Mouse (Mus musculus) forebrain, embryonic 10.5 days (tissue): ENCODE measurements around the gene Rin2. TPM values are rescaled to one million over a fixed set of nuclear protein-coding genes. Genes with fewer than 3 reads are reported as not detected.

Experiments
- DNase-seq: peaks from one replicate; pipeline ENCODE4 v3.0.0-alpha.2; 2017; ENCODE audit warnings: low spot score; ENCODE audit errors: extremely low spot score
- H3K27ac ChIP-seq: fragments of 300-500 bp; sonication (generic); 2 replicates; pipeline ENCODE4 v1.5.1; 2016; ENCODE audit warnings: mild to moderate bottlenecking
- H3K27me3 ChIP-seq: fragments of 300-500 bp; sonication (generic); 2 replicates; pipeline ENCODE4 v1.6.1; 2016; ENCODE audit warnings: mild to moderate bottlenecking; ENCODE audit not compliant: poor library complexity, severe bottlenecking
- H3K36me3 ChIP-seq: fragments of 300-500 bp; sonication (generic); replicated peaks from 2 replicates; pipeline ENCODE4 v1.6.1; 2016; ENCODE audit warnings: mild to moderate bottlenecking, moderate library complexity
- H3K4me1 ChIP-seq: fragments of 300-500 bp; sonication (generic); 2 replicates; pipeline ENCODE4 v1.6.1; 2016
- H3K4me3 ChIP-seq: fragments of 300-500 bp; sonication (generic); 2 replicates; pipeline ENCODE4 v1.5.1; 2016; ENCODE audit warnings: mild to moderate bottlenecking, moderate library complexity
- H3K9me3 ChIP-seq: fragments of 300-500 bp; sonication (generic); 2 replicates; pipeline ENCODE4 v1.6.1; 2016; ENCODE audit warnings: mild to moderate bottlenecking, moderate library complexity
- WGBS: fragments of 180-500 bp; shearing (Covaris S2); methylation state at CpG from one replicate; pipeline ENCODE4 v1.1.7; 2016; 5-methylcytosine and 5-hydroxymethylcytosine counted together
- polyA plus RNA-seq: library from polyadenylated mRNA; unstranded; fragments of >200 nt; fragmentation: Nextera tagmentation; extraction: Ambion mirVana; gene quantifications from 2 replicates; pipeline ENCODE4 v1.2.1, GENCODE M21; 2016

Rin2 gene
- polyA plus RNA-seq, 1 experiment from 2014 or later, result 10.1 TPM

DNA sequence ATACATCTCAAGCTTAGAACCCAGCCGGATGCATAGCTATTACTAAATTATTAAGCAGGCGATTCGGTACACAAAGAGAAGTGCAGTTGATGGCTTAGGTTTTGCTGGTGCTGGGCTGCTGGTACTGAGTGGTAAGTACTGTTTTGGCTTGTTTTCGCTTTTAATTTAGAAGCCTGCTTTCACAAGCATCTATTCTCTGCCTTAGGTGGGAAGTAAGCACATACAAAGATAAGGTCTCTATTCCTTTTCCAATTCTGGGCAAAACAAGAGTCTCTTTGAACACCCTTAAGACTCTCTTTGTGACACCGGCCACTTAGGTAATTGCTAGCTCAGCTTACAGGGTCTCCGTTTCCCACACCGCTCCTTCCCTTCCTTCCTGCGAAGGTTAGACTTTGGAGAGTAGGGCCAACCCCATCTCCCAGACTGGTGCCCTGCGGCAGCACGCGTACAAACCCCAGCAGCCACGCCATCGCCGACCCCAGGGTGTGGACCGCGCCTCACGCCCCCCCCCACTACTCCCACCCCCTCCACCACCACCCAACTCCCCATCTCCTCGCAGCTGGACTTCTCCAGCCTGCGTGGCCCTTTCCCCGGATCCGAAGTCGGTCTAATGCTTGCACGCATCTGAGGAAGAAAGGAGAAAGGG is 396 bp upstream of the Rin2 start:
- Histone ChIP-seq H3K27me3 (peaks cover 26% of the 10 kb centered on the region), H3K4me3 (peak overlapping the region; percentile 72), H3K4me1 (peaks cover 27% of the 10 kb centered on the region), H3K9me3 (peaks cover 6% of the 10 kb centered on the region), H3K36me3 (no peaks in the 10 kb centered on the region), H3K27ac (peak overlapping the region; percentile 89)
- peak; percentile 59 for DNase-seq
- 3% methylated on average over 23 of the region's 23 CpGs for WGBS

DNA sequence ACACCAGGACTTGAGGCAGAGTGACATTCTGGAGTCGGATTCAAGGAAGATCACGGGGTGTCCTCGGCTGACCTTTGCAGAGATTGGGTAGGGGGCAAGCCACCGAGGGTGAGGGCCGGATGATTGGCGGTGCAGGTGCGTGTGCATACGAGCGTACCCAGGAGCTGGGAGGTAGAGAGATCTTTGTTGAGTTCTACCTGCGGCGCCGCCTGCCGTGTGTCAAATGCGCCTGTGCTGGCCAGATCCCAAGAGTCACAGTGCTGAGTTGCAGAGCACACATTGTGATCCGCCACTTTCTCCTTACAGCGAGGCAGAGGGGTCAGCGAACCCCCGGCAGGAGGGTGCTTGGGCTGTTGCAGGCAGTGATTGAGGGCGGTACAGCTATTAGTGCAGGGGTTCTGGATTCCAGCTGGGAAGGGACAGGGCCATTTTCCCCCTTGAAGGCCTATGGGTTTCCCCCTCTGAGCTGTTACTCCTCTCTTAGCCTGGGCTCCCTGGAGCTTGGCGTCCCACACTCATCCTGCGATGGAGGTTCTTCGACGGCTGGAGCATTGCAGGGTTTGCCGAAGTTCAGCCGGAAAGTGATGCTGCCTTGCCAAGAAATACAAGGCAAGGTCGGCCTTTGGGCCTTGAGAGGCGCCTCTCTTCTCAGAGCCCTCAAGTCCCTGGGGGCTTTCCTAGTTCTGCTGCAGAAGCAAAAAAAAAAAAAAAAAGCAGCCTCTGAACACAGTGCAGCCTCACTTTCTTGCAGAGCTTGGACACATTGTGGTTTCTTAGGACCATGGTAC is 935 bp downstream of the Rin2 start:
- H3K9me3 ChIP-seq, result peaks cover 6% of the 10 kb centered on the region
- H3K4me1 ChIP-seq, result peaks cover 27% of the 10 kb centered on the region
- no peak for DNase-seq
- no peaks in the 10 kb centered on the region for H3K36me3 ChIP-seq
- peaks cover 26% of the 10 kb centered on the region for H3K27me3 ChIP-seq
- whole genome bisulfite sequencing, result 8% methylated on average over 27 of the region's 27 CpGs
- H3K4me3 ChIP-seq, result peak overlapping the region; percentile 72
- H3K27ac ChIP-seq, result peak overlapping the region; percentile 89

DNA sequence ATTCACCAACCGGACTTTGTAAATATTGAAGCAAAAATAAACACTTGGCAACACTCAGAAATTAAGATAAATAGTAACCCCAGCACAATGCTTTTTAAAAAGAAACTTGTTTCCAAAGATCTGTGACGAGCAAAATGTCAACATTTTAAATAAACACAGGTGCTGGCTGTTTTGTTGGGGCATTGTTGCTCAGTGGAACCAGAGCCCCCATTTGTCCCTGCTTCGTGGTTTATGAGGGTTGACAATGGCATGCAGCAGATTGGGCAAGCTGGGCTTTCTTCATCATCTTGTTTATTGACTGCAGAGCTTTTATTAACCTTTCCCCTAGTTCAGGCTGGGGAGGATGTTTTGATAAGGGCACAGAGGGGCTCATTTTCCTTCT is 1.5 kb downstream of the Rin2 start:
- peaks cover 27% of the 10 kb centered on the region for H3K4me1 ChIP-seq
- H3K27me3 ChIP-seq, result peaks cover 26% of the 10 kb centered on the region
- WGBS, result 65% methylated on average over 3 of the region's 3 CpGs
- H3K36me3 ChIP-seq, result no peaks in the 10 kb centered on the region
- peaks cover 6% of the 10 kb centered on the region for H3K9me3 ChIP-seq
- DNase-seq, result no peak
- no peak overlapping the region for H3K4me3 ChIP-seq
- no peak overlapping the region for H3K27ac ChIP-seq

DNA sequence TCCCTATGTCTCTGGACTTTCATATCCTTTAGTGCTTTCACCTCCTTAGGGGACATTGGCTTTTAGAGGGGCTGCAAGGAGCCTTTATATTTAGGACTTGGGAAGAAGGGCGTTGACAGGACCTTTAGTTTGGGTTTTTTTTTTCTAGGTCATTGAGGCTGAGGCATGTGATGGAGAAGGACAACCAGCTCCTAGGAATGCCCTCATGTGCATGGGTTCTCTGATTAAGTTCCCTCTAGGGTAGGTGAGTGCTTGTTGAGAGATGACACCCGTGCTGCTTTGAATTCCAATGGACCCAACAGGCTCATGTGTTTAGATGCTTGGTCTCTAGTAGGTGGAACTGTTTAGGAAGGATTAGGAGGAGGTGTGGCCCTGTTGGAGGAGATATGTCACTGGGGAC is 1.9 kb downstream of the Rin2 start:
- peaks cover 27% of the 10 kb centered on the region for H3K4me1 ChIP-seq
- peaks cover 6% of the 10 kb centered on the region for H3K9me3 ChIP-seq
- peaks cover 26% of the 10 kb centered on the region for H3K27me3 ChIP-seq
- WGBS, result 78% methylated on average over 2 of the region's 2 CpGs
- no peaks in the 10 kb centered on the region for H3K36me3 ChIP-seq
- H3K27ac ChIP-seq, result no peak overlapping the region
- no peak for DNase-seq
- H3K4me3 ChIP-seq, result no peak overlapping the region

DNA sequence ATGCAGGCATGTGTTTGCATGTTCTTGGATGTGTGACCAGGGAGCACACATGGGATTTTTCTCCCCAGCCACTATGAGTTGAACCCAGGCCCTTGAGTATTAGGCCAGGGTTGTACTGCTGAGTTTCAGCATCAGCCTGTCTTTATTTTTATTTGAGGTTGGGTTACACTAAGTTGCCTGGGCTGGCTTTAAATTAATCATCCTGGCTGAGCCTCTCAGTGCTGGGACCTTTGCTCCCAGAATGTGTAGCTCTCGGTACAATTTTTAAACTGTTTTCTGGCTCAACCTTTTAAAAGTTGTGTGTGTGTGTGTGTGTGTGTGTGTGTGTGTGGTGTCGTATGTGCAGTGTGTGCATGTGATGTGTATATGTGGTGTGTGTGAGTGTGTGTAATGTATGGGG is 5.1 kb downstream of the Rin2 start:
- peaks cover 6% of the 10 kb centered on the region for H3K9me3 ChIP-seq
- H3K27me3 ChIP-seq, result peaks cover 19% of the 10 kb centered on the region
- no peak overlapping the region for H3K4me3 ChIP-seq
- no peaks in the 10 kb centered on the region for H3K36me3 ChIP-seq
- H3K27ac ChIP-seq, result no peak overlapping the region
- H3K4me1 ChIP-seq, result peaks cover 15% of the 10 kb centered on the region
- DNase-seq, result no peak
- WGBS, result 93% methylated on average over 2 of the region's 2 CpGs

DNA sequence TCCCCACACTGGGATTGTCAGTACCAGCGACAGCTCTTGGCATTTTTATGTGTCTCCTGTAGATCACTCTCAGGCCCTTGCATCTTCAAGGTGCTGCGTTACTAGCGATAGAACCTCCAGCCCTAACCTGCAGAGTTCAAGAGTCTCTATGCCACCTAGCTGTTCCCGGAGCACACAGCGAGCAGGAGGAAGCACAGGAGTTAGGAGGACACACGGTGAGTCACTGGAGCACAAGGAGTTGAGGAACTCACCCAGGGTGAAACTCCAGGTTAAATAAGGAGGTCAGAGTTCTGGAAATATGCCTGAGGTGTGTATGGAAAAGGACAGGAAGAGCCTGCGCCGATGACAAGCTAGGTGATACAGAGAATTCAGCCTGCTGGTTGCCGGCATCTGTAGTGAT is 5.7 kb downstream of the Rin2 start:
- H3K27me3 ChIP-seq, result peaks cover 16% of the 10 kb centered on the region
- DNase-seq, result no peak
- no peaks in the 10 kb centered on the region for H3K36me3 ChIP-seq
- H3K4me1 ChIP-seq, result peaks cover 10% of the 10 kb centered on the region
- WGBS, result 83% methylated on average over 9 of the region's 9 CpGs
- no peak overlapping the region for H3K4me3 ChIP-seq
- peaks cover 6% of the 10 kb centered on the region for H3K9me3 ChIP-seq
- H3K27ac ChIP-seq, result no peak overlapping the region

DNA sequence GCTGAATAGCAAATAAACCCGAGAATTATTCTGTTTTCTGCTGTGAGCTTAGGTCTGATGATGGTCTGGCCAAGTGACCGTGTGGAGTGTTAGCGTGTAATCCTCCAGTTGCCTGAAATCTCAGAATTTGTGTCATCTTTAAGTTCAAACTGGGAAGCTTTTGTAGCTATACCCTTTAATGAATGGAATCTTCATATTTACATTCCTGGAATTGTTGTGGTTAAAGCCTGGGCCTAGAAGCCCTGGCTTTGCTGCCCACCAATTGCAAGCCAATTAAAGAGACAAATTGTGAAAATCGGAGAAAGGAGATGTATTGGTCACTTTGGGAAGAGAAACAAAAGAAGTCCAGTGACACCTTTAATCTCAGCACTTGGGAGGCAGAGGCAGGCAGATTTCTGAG is 6.6 kb downstream of the Rin2 start:
- WGBS, result 85% methylated on average over 4 of the region's 4 CpGs
- Histone ChIP-seq H3K4me1 (peaks cover 5% of the 10 kb centered on the region; the same call in 1 of the 2 replicates), H3K36me3 (no peaks in the 10 kb centered on the region), H3K27me3 (peaks cover 9% of the 10 kb centered on the region), H3K4me3 (no peak overlapping the region), H3K27ac (no peak overlapping the region), H3K9me3 (peaks cover 6% of the 10 kb centered on the region)
- DNase-seq, result no peak

DNA sequence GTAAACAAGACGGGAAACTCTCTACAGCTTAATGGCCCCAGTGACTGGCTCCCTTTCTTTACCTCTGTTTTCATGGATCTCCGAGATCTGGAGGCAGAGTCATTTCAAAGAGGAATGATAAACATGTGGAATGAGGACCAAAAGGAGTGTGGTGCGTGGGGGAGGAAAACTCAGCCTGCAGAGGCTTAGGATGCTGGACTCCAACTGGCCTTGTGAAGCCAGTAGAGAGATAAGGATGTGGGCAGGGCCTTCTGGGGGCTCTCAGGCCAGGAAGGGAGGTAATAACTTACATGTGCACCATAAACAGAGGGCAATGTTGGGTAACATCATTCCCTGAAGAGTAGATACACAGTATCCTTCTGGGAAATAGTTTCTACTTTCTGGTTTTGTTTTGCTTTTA is 7.9 kb downstream of the Rin2 start:
- no peak for DNase-seq
- H3K27me3 ChIP-seq, result no peaks in the 10 kb centered on the region
- 86% methylated on average over 3 of the region's 3 CpGs for WGBS
- H3K4me3 ChIP-seq, result no peak overlapping the region
- H3K4me1 ChIP-seq, result peaks cover 5% of the 10 kb centered on the region; the same call in 1 of the 2 replicates
- no peak overlapping the region for H3K27ac ChIP-seq
- H3K9me3 ChIP-seq, result no peaks in the 10 kb centered on the region
- no peaks in the 10 kb centered on the region for H3K36me3 ChIP-seq

DNA sequence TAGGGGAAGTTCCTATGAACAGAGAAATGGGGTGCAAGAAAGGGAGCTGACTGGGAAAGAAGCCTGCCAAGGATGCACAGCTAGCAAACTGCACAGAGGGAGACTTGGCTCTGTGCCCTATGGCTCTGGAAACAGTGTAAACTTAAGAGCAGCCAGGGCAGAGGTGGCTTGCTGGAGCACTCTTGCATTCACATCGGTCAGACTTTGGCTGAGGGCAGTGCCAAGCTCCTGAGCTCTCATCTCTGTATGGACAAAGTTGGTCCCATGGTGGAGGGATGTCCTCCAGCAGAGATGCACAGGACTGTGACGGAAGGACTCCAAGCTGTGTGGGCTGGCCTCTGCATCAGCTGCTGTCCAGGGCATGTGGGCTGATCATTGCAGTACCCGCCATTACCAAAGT is 8.5 kb downstream of the Rin2 start:
- no peaks in the 10 kb centered on the region for H3K9me3 ChIP-seq
- peaks cover 5% of the 10 kb centered on the region; the same call in 1 of the 2 replicates for H3K4me1 ChIP-seq
- 93% methylated on average over 3 of the region's 3 CpGs for WGBS
- no peaks in the 10 kb centered on the region for H3K27me3 ChIP-seq
- no peaks in the 10 kb centered on the region for H3K36me3 ChIP-seq
- no peak for DNase-seq
- no peak overlapping the region for H3K27ac ChIP-seq
- H3K4me3 ChIP-seq, result no peak overlapping the region

DNA sequence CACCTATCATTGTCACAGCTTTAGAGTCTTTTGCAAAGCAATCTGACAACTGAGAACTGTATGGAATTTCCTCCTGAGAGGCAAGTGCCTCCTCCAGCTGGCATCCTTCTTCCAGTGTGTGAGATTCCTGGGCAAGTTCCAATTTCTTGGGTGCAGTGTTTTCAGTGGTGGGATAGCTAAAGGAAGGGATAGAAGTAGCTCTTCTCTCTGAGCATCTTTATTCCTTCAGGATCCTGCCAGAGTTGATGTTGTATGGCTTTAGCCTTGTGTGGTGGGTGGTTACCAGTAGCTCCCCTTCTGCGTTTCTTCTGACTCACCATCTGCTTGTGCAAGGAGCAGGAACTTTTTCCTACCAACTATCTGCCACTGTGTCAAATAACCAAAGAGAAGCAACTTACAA is 9.1 kb downstream of the Rin2 start:
- Histone ChIP-seq H3K9me3 (no peaks in the 10 kb centered on the region), H3K4me3 (no peak overlapping the region), H3K27ac (no peak overlapping the region), H3K36me3 (no peaks in the 10 kb centered on the region), H3K4me1 (no peaks in the 10 kb centered on the region), H3K27me3 (no peaks in the 10 kb centered on the region)
- no peak for DNase-seq
- WGBS, result 91% methylated on average over 1 of the region's 1 CpGs

DNA sequence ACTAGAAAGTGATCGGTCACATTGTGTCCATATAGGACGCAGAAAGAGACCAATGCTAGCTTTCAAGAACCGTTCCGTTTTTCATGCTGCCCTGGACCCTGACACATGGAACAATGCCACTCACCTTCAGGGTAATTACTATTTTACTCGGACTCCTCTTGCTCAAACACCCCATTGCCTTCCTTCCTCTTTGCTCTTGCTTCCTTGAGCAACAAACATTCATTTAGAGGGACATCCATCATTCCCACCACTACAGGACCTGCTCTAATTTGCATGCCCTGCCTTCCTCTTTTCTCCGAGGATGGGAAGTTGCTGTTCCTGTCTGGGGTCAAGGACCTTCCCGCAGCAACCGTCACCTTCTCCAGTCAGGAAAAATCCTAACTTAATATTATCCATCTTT is 9.9 kb downstream of the Rin2 start:
- no peaks in the 10 kb centered on the region for H3K36me3 ChIP-seq
- H3K4me1 ChIP-seq, result peaks cover under 1% of the 10 kb centered on the region
- no peak for DNase-seq
- H3K4me3 ChIP-seq, result no peak overlapping the region
- no peaks in the 10 kb centered on the region for H3K9me3 ChIP-seq
- H3K27ac ChIP-seq, result no peak overlapping the region
- 90% methylated on average over 8 of the region's 8 CpGs for WGBS
- no peaks in the 10 kb centered on the region for H3K27me3 ChIP-seq

DNA sequence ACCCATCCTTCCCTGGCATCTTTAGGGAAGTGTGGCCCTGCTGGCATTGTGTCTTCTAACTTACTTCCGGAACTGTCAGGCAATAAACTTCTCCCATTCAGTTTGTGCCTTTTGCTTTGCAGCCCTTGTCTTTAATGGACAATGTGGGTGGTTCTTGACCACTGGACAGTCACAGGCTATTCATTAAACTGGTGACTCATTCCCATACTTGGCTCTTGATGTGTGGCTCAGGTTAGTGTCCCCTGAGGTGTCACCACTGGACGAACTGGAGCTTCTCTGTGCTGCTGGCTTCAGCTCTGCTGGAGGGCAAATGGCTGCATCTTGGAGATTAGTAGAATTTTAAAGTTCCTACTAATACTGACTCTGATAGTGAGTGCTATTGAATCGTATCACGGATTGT is 11.0 kb downstream of the Rin2 start:
- Histone ChIP-seq H3K27me3 (no peaks in the 10 kb centered on the region), H3K27ac (no peak overlapping the region), H3K9me3 (no peaks in the 10 kb centered on the region), H3K36me3 (no peaks in the 10 kb centered on the region), H3K4me1 (peaks cover 5% of the 10 kb centered on the region), H3K4me3 (no peak overlapping the region)
- 89% methylated on average over 4 of the region's 4 CpGs for WGBS
- no peak for DNase-seq

DNA sequence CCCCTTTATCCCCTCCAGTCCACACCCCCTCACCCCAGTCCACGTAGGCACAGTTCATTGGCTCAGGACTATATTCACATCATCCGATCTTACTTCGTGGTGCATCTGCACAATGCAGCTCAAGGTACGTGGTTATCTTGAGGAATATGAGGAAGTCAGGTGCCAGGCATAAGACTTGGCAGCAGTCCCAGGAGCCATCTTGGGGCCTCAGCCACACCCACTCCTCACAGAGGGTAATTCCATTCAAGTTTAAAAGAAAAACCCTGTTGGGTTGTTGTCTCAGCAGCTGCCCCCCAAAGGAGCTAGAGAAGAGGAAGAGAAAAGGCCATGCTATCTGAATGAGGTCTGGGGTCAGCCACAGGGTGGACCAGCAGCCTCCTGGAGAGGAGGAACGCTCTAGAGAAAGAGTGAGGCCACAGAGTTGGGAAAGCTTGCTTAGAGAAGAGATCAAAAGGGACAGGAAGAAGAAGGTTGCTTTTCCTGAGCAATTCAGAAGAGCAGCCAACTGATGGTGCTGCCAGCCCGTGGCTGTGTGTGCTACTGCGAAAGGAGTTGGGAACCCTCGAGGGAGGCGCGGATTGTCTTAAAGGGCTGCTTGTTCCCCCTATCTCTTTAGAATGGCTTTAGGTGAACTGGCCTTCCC is 16.5 kb downstream of the Rin2 start:
- 91% methylated on average over 10 of the region's 10 CpGs for WGBS
- no peak overlapping the region for H3K4me3 ChIP-seq
- H3K36me3 ChIP-seq, result no peaks in the 10 kb centered on the region
- H3K9me3 ChIP-seq, result no peaks in the 10 kb centered on the region
- DNase-seq, result no peak
- no peaks in the 10 kb centered on the region for H3K27me3 ChIP-seq
- H3K27ac ChIP-seq, result no peak overlapping the region
- peaks cover 5% of the 10 kb centered on the region for H3K4me1 ChIP-seq
